Mouse (Mus musculus) activated CD4-positive, CD25-positive, alpha-beta regulatory T cell, adult 4 months (primary cell): ENCODE results near the gene Dennd6a. TPM values are rescaled to one million over a fixed set of nuclear protein-coding genes. Genes with fewer than 3 reads are reported as not detected.
"Not testable (repeated sequence)": the region's sequence is repeated elsewhere in the genome, so short reads cannot be mapped to it uniquely, and the experiment has no call there.

Experiments used
- ATAC-seq: one replicate; pipeline ENCODE4 v1.8.0; 2017
- polyA plus RNA-seq, 2 experiments: library from polyadenylated mRNA; unstranded; fragments of 100-300 nt; shearing (Covaris generic); gene quantifications; one replicate each; pipeline ENCODE4 v1.2.1; 2017

The Dennd6a gene
- polyA plus RNA-seq, result 1 to 10 TPM; 3.8 to 4.8 TPM

- not testable (repeated sequence) for ATAC-seq
These were observed at the start of gene Dennd6a for GRCm38 (mm10) chr14:26573556-26573955. TSS of gene Dennd6a (plus strand) at chr14:26573856.

GRCm38 (mm10) chr14:26525955-26526354 is 47.7 kb upstream of the Dennd6a start:
- no peak for ATAC-seq

- no peak for ATAC-seq
These were observed 45.4 kb upstream of the Dennd6a start for GRCm38 (mm10) chr14:26528296-26528695.

GRCm38 (mm10) chr14:26530350-26530749 is 43.3 kb upstream of the Dennd6a start:
- ATAC-seq, result no peak

- no peak for ATAC-seq
These were observed 42.0 kb upstream of the Dennd6a start for GRCm38 (mm10) chr14:26531410-26532313.

- no peak for ATAC-seq
These were observed 40.9 kb upstream of the Dennd6a start for GRCm38 (mm10) chr14:26532752-26533151.

GRCm38 (mm10) chr14:26533267-26533666 is 40.4 kb upstream of the Dennd6a start:
- ATAC-seq, result no peak

- ATAC-seq, result peak; percentile 37
These were observed 39.6 kb upstream of the Dennd6a start for GRCm38 (mm10) chr14:26533821-26534756.

GRCm38 (mm10) chr14:26534757-26535479 is 38.7 kb upstream of the Dennd6a start, which contains the start of gene Slmap:
TSS of gene Slmap (minus strand) at chr14:26534931.
- ATAC-seq, result peak; percentile 90

GRCm38 (mm10) chr14:26539241-26539640 is 34.4 kb upstream of the Dennd6a start:
- no peak for ATAC-seq

- no peak for ATAC-seq
These were observed 33.1 kb upstream of the Dennd6a start for GRCm38 (mm10) chr14:26540577-26540976.

- no peak for ATAC-seq
These were observed 31.5 kb upstream of the Dennd6a start for GRCm38 (mm10) chr14:26542136-26542535.

- ATAC-seq, result no peak
These were observed 25.9 kb upstream of the Dennd6a start for GRCm38 (mm10) chr14:26547516-26548488.

GRCm38 (mm10) chr14:26550712-26551111 is 22.9 kb upstream of the Dennd6a start:
- no peak for ATAC-seq

GRCm38 (mm10) chr14:26552441-26552840 is 21.2 kb upstream of the Dennd6a start:
- no peak for ATAC-seq

- no peak for ATAC-seq
These were observed 20.8 kb upstream of the Dennd6a start for GRCm38 (mm10) chr14:26552853-26553252.

- ATAC-seq, result no peak
These were observed 16.1 kb upstream of the Dennd6a start for GRCm38 (mm10) chr14:26557581-26557980.

GRCm38 (mm10) chr14:26558536-26558935 is 15.1 kb upstream of the Dennd6a start:
- no peak for ATAC-seq

- ATAC-seq, result no peak
These were observed 11.4 kb upstream of the Dennd6a start for GRCm38 (mm10) chr14:26562247-26562646.

GRCm38 (mm10) chr14:26569880-26570279 is 3.8 kb upstream of the Dennd6a start:
- ATAC-seq, result no peak
